ENCODE assay signal across 20 mouse cellular contexts in the genomic region with DNA sequence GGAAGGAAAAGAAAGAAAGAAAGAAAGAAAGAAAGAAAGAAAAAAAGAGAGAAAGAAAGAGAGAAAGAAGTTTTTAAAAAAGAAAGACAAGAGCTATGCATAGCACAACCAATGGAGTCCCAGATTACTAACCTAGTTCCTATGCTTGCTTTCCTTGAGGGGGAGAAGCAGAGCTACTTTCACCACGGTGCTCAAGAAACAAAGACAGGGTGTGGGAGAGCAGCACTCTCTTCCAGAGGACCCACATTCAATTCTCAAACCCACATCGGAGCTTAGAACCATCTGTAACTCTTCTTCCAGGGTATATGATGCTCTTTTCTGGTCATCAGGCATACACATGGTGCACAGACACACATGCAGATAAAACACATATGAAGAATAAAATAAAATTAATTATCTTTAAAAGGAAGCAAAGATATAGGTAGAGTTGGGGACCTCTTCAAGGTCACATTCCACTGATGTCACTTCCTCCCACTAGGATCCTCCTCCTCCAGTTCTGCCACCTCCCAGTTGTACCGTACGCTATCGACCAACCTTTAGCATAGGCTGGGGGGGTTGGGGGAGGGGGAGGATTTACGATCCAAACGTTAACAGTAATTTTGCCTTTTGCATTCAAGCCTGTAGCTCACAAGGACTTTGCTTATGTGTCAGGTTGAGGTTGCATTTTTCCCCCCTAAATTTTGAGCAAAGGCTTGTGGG. TPM values are rescaled to one million over a fixed set of nuclear protein-coding genes. Genes with fewer than 3 reads are reported as not detected.
DNase-seq lines count a peak whose midpoint lies in the region; ATAC-seq and TF ChIP-seq lines count a peak whose summit lies in the region.
"Had no signal": no experiment of that assay in that cellular context is flagged by ENCODE, and none has a peak within 500 bp of the region (broad histone marks: within the 10 kb centered on the region; RNA-seq: fewer than 3 reads in every experiment).

No protein-coding gene starts in this region.

- TF ChIP-seq EP300 in ES-Bruce4 (IDR thresholded peaks at IDR 0.05; ENCODE audit: insufficient read depth, low read depth, low read length): 0 out of 2 replicates have a peak, but pooled peaks have one; percentile 30

- H3K9ac ChIP-seq in ES-Bruce4 (ENCODE audit: low read depth, poor library complexity, severe bottlenecking) (no peak overlapping the region), ES-E14 (ENCODE audit: insufficient read depth, low read depth, low read length, poor library complexity, severe bottlenecking) (no peak overlapping the region; the same call in 1 of the 2 replicates)
- H3K9ac ChIP-seq: embryonic facial prominence, embryonic 12.5 days; forebrain, embryonic 13.5 days; forebrain, embryonic 15.5 days; forebrain, postnatal 0 days had no signal

- peak overlapping the region; percentile 71 for H3K27ac ChIP-seq in ES-Bruce4 (ENCODE audit: insufficient read depth, low read length)
- peak overlapping the region; percentile 44; the same call in 1 of the 2 replicates for H3K27ac ChIP-seq in ES-E14 (ENCODE audit: insufficient read depth, low read depth, low read length, poor library complexity, severe bottlenecking)
- H3K27ac ChIP-seq: embryonic facial prominence, embryonic 10.5 days; embryonic facial prominence, embryonic 12.5 days; forebrain, embryonic 13.5 days; forebrain, embryonic 15.5 days had no signal

- no peak for DNase-seq in ES-E14 (ENCODE audit: low read depth, low spot score)
- DNase-seq in layer of hippocampus, adult 18-20 months (ENCODE audit: low spot score in 2 of 2): no peak
- DNase-seq in left cerebral cortex, adult 18-20 months (ENCODE audit: low spot score in 2 of 2): no peak
- DNase-seq: adrenal gland, adult 8-10 months; adrenal gland, postnatal 14 days; adrenal gland, postnatal 36 days; cerebellum, adult 11-12 months; cerebellum, adult 2 months; cerebellum, adult 9-10 months; cerebellum, postnatal 10 days; cerebellum, postnatal 25 days; forebrain, postnatal 0 days had no signal

- peak overlapping the region; percentile 8; the same call in 1 of the 2 replicates for H3K4me3 ChIP-seq in E14TG2a.4 (replicated peaks; ENCODE audit: low read length)
- peak overlapping the region; percentile 6 for H3K4me3 ChIP-seq in ES-Bruce4 (ENCODE audit: low read depth, low read length)
- no peak overlapping the region; a peak in 1 of 4 replicates for H3K4me3 ChIP-seq in ES-E14 (ENCODE audit: insufficient read depth in 1 of 2, low read depth in 1 of 2, low read length in 2 of 2, poor library complexity in 1 of 2, severe bottlenecking in 1 of 2)
- H3K4me3 ChIP-seq: embryonic facial prominence, embryonic 10.5 days; embryonic facial prominence, embryonic 12.5 days; forebrain, embryonic 13.5 days; forebrain, embryonic 15.5 days had no signal

- H3K4me1 ChIP-seq in E14TG2a.4 (replicated peaks; ENCODE audit: low read depth, low read length) (peaks cover 72% of the 10 kb centered on the region), ES-Bruce4 (ENCODE audit: control insufficient read depth, insufficient read depth, low read length) (peaks cover 4% of the 10 kb centered on the region), ES-E14 (ENCODE audit: control insufficient read depth in 2 of 2, insufficient read depth in 2 of 2, low read length in 2 of 2, poor library complexity in 1 of 2) (peaks cover 4 to 21% of the 10 kb centered on the region in 2 experiments; a peak in 3 of 4 replicates)
- H3K4me1 ChIP-seq: forebrain, embryonic 13.5 days; forebrain, embryonic 15.5 days had no signal

- no peaks in the 10 kb centered on the region for H3K36me3 ChIP-seq in E14TG2a.4 (ENCODE audit: insufficient read depth, low read length)
- H3K36me3 ChIP-seq in ES-Bruce4 (ENCODE audit: control insufficient read depth, insufficient read depth, low read length, poor library complexity, severe bottlenecking): 0 out of 2 replicates have a peak, but pooled peaks cover 2% of the 10 kb centered on the region
- H3K36me3 ChIP-seq in ES-E14 (ENCODE audit: control insufficient read depth, insufficient read depth, low read length, poor library complexity, severe bottlenecking): no peaks in the 10 kb centered on the region
- H3K36me3 ChIP-seq: embryonic facial prominence, embryonic 10.5 days; embryonic facial prominence, embryonic 12.5 days; forebrain, embryonic 15.5 days had no signal

- no peaks in the 10 kb centered on the region for H3K9me3 ChIP-seq in E14TG2a.4 (ENCODE audit: low read length)
- no peaks in the 10 kb centered on the region for H3K9me3 ChIP-seq in ES-Bruce4 (replicated peaks; ENCODE audit: control insufficient read depth, insufficient read depth, low read length, poor library complexity, severe bottlenecking)
- H3K9me3 ChIP-seq in ES-E14 (ENCODE audit: control insufficient read depth, insufficient read depth, low read depth, low read length): no peaks in the 10 kb centered on the region
- H3K9me3 ChIP-seq: embryonic facial prominence, embryonic 10.5 days; embryonic facial prominence, embryonic 12.5 days; forebrain, embryonic 13.5 days; forebrain, embryonic 15.5 days had no signal

- no peak for TF ChIP-seq POLR2A in ES-Bruce4 (IDR thresholded peaks at IDR 0.05; ENCODE audit: insufficient read depth, low read length)

- H3K27me3 ChIP-seq in E14TG2a.4 (ENCODE audit: insufficient read depth, low read length) (no peaks in the 10 kb centered on the region), ES-Bruce4 (ENCODE audit: control insufficient read depth, insufficient read depth, low read length, poor library complexity, severe bottlenecking) (no peaks in the 10 kb centered on the region)
- H3K27me3 ChIP-seq: embryonic facial prominence, embryonic 12.5 days; forebrain, embryonic 13.5 days; forebrain, embryonic 15.5 days had no signal

- no peak for TF ChIP-seq CTCF in E14TG2a.4 (conservative IDR thresholded peaks at IDR 0.05; ENCODE audit: low read length)
- no peak for TF ChIP-seq CTCF in ES-Bruce4 (IDR thresholded peaks at IDR 0.05; ENCODE audit: low read depth, low read length)

- in situ Hi-C loops in ES-E14 (cut with MboI; ENCODE audit: low sequenced_read_pairs in 2 of 2, unreplicated experiment in 2 of 2): no loop called here

- no peak for ATAC-seq in granulocyte monocyte progenitor cell, adult 5-6 weeks (replicated peaks; ENCODE audit: poor library complexity, severe bottlenecking)
- ATAC-seq: activated CD4-positive, CD25-positive, alpha-beta regulatory T cell, adult 4 months; forebrain, embryonic 13.5 days; forebrain, embryonic 15.5 days; forebrain, postnatal 0 days had no signal

TF ChIP-seq in ES-E14, 5 proteins besides CTCF, POLR2A, EP300 and RAD21:
- TF ChIP-seq ZNF384 (IDR thresholded peaks at IDR 0.05; ENCODE audit: low read depth, low read length) (no peak), ZC3H11A (IDR thresholded peaks at IDR 0.05; ENCODE audit: borderline replicate concordance, low read depth, low read length) (no peak), HCFC1 (IDR thresholded peaks at IDR 0.05; ENCODE audit: borderline replicate concordance, insufficient read depth, low read length) (no peak)
TF ChIP-seq in ES-E14: peak in this region for 0.

RNA-seq across cellular contexts. Expression of a gene that starts 10.2 kb away (rescaled TPM):
- 2.7 and 3.1 TPM in 2 replicates for polyA plus RNA-seq in ES-Bruce4 (2011; ENCODE audit: insufficient read depth, insufficient read length, low read depth, missing spikeins)
- 1.9 and 2.3 TPM in 2 replicates for total RNA-seq in ES-E14 (2012; rRNA removed)
- 1 to 10 TPM; 6.8 to 7.1 TPM for total RNA-seq in layer of hippocampus, adult 18-20 months (2021)
- total RNA-seq in granulocyte monocyte progenitor cell, adult 5-6 weeks (2014; fragmentation: Nextera tagmentation): 1.6 TPM in 1 of 2 replicates, not detected in the other
- total RNA-seq in granulocyte monocyte progenitor cell, adult 5-6 weeks (2017): not detected in 2 replicates
- 1 to 10 TPM; 6.1 to 7.0 TPM for total RNA-seq in left cerebral cortex, adult 18-20 months (2021)
- polyA plus RNA-seq: activated CD4-positive, CD25-positive, alpha-beta regulatory T cell, adult 4 months had no signal

RNA-seq across cellular contexts. Expression of a gene that starts 37.9 kb away (rescaled TPM):
- polyA plus RNA-seq in ES-Bruce4 (2011; ENCODE audit: insufficient read depth, insufficient read length, low read depth, missing spikeins): 30.8 and 37.0 TPM in 2 replicates
- 22.6 and 28.1 TPM in 2 replicates for total RNA-seq in ES-E14 (2012; rRNA removed)
- 10 to 100 TPM; 80.7 to 84.1 TPM for total RNA-seq in layer of hippocampus, adult 18-20 months (2021)
- total RNA-seq in granulocyte monocyte progenitor cell, adult 5-6 weeks (2014; fragmentation: Nextera tagmentation): 22.7 and 23.9 TPM in 2 replicates
- total RNA-seq in granulocyte monocyte progenitor cell, adult 5-6 weeks (2017): 11.5 and 14.6 TPM in 2 replicates
- total RNA-seq in left cerebral cortex, adult 18-20 months (2021): 10 to 100 TPM; 65.8 to 72.0 TPM

RNA-seq across cellular contexts. Expression of a gene that starts 38.0 kb away (rescaled TPM):
- polyA plus RNA-seq in ES-Bruce4 (2011; ENCODE audit: insufficient read depth, insufficient read length, low read depth, missing spikeins): 208 and 259 TPM in 2 replicates
- 140 and 234 TPM in 2 replicates for total RNA-seq in ES-E14 (2012; rRNA removed)
- total RNA-seq in layer of hippocampus, adult 18-20 months (2021): 100 to 1,000 TPM; 486 to 498 TPM
- total RNA-seq in granulocyte monocyte progenitor cell, adult 5-6 weeks (2014; fragmentation: Nextera tagmentation): 89.7 and 92.6 TPM in 2 replicates
- total RNA-seq in granulocyte monocyte progenitor cell, adult 5-6 weeks (2017): 131 and 165 TPM in 2 replicates
- 100 to 1,000 TPM; 492 to 540 TPM for total RNA-seq in left cerebral cortex, adult 18-20 months (2021)

RNA-seq across cellular contexts. Expression of a gene that starts 43.5 kb away (rescaled TPM):
- 13.7 and 14.1 TPM in 2 replicates for polyA plus RNA-seq in ES-Bruce4 (2011; ENCODE audit: insufficient read depth, insufficient read length, low read depth, missing spikeins)
- 7.4 and 7.6 TPM in 2 replicates for total RNA-seq in ES-E14 (2012; rRNA removed)
- total RNA-seq in layer of hippocampus, adult 18-20 months (2021): 10 to 100 TPM; 11.0 to 11.3 TPM
- 11.7 and 13.4 TPM in 2 replicates for total RNA-seq in granulocyte monocyte progenitor cell, adult 5-6 weeks (2014; fragmentation: Nextera tagmentation)
- 3.9 and 4.6 TPM in 2 replicates for total RNA-seq in granulocyte monocyte progenitor cell, adult 5-6 weeks (2017)
- 10 to 100 TPM; 10.3 to 10.7 TPM for total RNA-seq in left cerebral cortex, adult 18-20 months (2021)

Comparison
In these comparisons a context has a peak if more than half of its experiments do, and no peak if none do; other contexts are left out.
1. H3K4me3 ChIP-seq: peak in E14TG2a.4 (single experiment) and ES-Bruce4 (single experiment); none in ES-E14 (0 of 2).